Mouse (Mus musculus): ENCODE data around the gene Kdm5b.

GRCm38 (mm10) chr1:134573300-134573931, 13.4 kb downstream of the Kdm5b start:
- TF ChIP-seq CTCF (conservative IDR thresholded peaks at IDR 0.05; ENCODE audit: low read length) (no peak), POU5F1 (IDR thresholded peaks at IDR 0.05; ENCODE audit: borderline replicate concordance, low read length) (no peak)
